Mouse (Mus musculus): ENCODE measurements around the gene Itgb2l. TPM values are rescaled to one million over a fixed set of nuclear protein-coding genes. Genes with fewer than 3 reads are reported as not detected.

Itgb2l gene
- polyA plus RNA-seq, 1 experiment from 2014 or later = not detected

GRCm38 (mm10) chr16:96381435-96381834 lies 62.0 kb downstream of the Itgb2l start:
- Histone ChIP-seq H3K27me3 (ENCODE audit: control insufficient read depth, insufficient read depth, low read length) (no peaks in the 10 kb centered on the region), H3K4me1 (ENCODE audit: control insufficient read depth in 2 of 2, insufficient read depth in 2 of 2, low read length in 2 of 2) (no peaks in the 10 kb centered on the region), H3K9me3 (ENCODE audit: control insufficient read depth, low read length) (no peaks in the 10 kb centered on the region), H3K9ac (ENCODE audit: low read length) (no peak overlapping the region), H3K27ac (replicated peaks in 1 of 2; ENCODE audit: control insufficient read depth in 1 of 2, insufficient read depth in 1 of 2, low read depth in 2 of 2, low read length in 2 of 2) (no peak overlapping the region), H3K36me3 (ENCODE audit: control insufficient read depth, insufficient read depth, low read length) (no peaks in the 10 kb centered on the region), H3K4me3 (ENCODE audit: control insufficient read depth in 1 of 2, insufficient read depth in 1 of 2, low read depth in 1 of 2, low read length in 2 of 2) (no peak overlapping the region), H3K4me2 (ENCODE audit: low read length) (no peak overlapping the region)
- no peak for ATAC-seq (ENCODE audit: insufficient number of reproducible peaks, insufficient read depth, low FRiP score, low read depth)
- WGBS = 87% methylated on average over 12 of the region's 12 CpGs

DNA sequence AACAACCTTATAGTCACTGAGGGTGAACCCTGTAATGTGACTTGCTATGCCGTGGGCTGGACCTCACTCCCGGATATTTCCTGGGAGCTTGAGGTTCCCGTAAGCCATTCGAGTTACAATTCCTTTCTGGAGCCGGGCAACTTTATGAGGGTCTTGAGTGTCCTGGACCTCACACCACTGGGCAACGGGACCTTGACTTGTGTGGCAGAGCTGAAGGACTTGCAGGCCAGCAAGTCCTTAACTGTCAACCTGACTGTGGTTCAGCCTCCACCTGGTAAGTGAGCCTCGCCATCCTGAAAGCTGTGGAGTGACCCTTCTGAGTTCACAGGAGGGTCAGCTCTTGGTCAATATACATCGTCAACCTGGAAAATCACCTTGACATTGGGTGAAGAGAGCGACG lies 65.3 kb downstream of the Itgb2l start:
- 87% methylated on average over 10 of the region's 10 CpGs for WGBS
- Histone ChIP-seq H3K4me2 (ENCODE audit: low read length) (no peak overlapping the region), H3K9me3 (ENCODE audit: control insufficient read depth, low read length) (no peaks in the 10 kb centered on the region), H3K4me3 (ENCODE audit: control insufficient read depth in 1 of 2, insufficient read depth in 1 of 2, low read depth in 1 of 2, low read length in 2 of 2) (no peak overlapping the region), H3K27ac (replicated peaks in 1 of 2; ENCODE audit: control insufficient read depth in 1 of 2, insufficient read depth in 1 of 2, low read depth in 2 of 2, low read length in 2 of 2) (no peak overlapping the region), H3K36me3 (ENCODE audit: control insufficient read depth, insufficient read depth, low read length) (no peaks in the 10 kb centered on the region), H3K9ac (ENCODE audit: low read length) (no peak overlapping the region), H3K27me3 (ENCODE audit: control insufficient read depth, insufficient read depth, low read length) (no peaks in the 10 kb centered on the region), H3K4me1 (ENCODE audit: control insufficient read depth in 2 of 2, insufficient read depth in 2 of 2, low read length in 2 of 2) (no peaks in the 10 kb centered on the region)
- ATAC-seq (ENCODE audit: insufficient number of reproducible peaks, insufficient read depth, low FRiP score, low read depth) = no peak

DNA sequence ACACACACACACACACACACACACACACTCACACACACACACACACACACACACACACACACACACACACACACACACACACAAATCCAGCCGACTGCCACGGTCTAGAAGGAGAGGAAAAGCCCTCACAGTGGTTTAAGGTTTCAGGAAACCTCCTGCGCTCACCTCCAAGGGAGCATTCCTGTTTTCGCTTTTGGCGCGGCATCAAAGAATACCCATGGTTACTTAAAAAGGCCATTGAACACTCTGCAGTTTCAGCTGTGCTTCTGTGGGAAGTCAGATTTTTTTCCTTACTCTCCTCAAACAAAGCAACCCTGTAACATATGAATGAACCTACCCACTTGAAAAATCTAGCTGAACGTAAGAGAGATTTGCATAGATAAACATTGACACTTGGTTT lies 67.1 kb downstream of the Itgb2l start:
- Histone ChIP-seq H3K27me3 (ENCODE audit: control insufficient read depth, insufficient read depth, low read length) (no peaks in the 10 kb centered on the region), H3K4me3 (ENCODE audit: control insufficient read depth in 1 of 2, insufficient read depth in 1 of 2, low read depth in 1 of 2, low read length in 2 of 2) (no peak overlapping the region), H3K4me1 (ENCODE audit: control insufficient read depth in 2 of 2, insufficient read depth in 2 of 2, low read length in 2 of 2) (peaks cover 0 to 7% of the 10 kb centered on the region in 2 experiments; a peak in 2 of 4 replicates), H3K27ac (replicated peaks in 1 of 2; ENCODE audit: control insufficient read depth in 1 of 2, insufficient read depth in 1 of 2, low read depth in 2 of 2, low read length in 2 of 2) (no peak overlapping the region), H3K36me3 (ENCODE audit: control insufficient read depth, insufficient read depth, low read length) (no peaks in the 10 kb centered on the region), H3K9ac (ENCODE audit: low read length) (no peak overlapping the region), H3K4me2 (ENCODE audit: low read length) (no peak overlapping the region), H3K9me3 (ENCODE audit: control insufficient read depth, low read length) (no peaks in the 10 kb centered on the region)
- no peak for ATAC-seq (ENCODE audit: insufficient number of reproducible peaks, insufficient read depth, low FRiP score, low read depth)
- 22% methylated on average over 7 of the region's 7 CpGs for WGBS

DNA sequence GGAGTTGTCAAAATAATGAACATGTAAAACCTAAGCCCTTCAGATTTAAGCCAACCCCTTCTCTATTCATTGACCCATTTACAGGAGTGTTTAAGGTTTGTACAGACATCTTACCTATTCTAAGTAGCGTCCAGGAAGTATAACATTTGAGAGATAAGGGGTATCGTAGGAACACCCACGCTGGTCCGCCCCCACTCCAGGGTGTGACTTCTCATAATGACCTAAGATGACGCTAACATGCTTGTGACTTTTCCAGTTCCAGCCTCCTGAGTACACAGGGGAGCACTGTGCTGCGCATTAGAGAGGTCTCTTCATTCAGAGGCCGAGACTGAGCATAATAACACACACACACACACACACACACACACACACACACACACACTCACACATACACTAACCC lies 67.9 kb downstream of the Itgb2l start:
- 84% methylated on average over 7 of the region's 7 CpGs for WGBS
- Histone ChIP-seq H3K9ac (ENCODE audit: low read length) (no peak overlapping the region), H3K9me3 (ENCODE audit: control insufficient read depth, low read length) (no peaks in the 10 kb centered on the region), H3K4me2 (ENCODE audit: low read length) (no peak overlapping the region), H3K36me3 (ENCODE audit: control insufficient read depth, insufficient read depth, low read length) (no peaks in the 10 kb centered on the region), H3K4me3 (ENCODE audit: control insufficient read depth in 1 of 2, insufficient read depth in 1 of 2, low read depth in 1 of 2, low read length in 2 of 2) (no peak overlapping the region), H3K27ac (replicated peaks in 1 of 2; ENCODE audit: control insufficient read depth in 1 of 2, insufficient read depth in 1 of 2, low read depth in 2 of 2, low read length in 2 of 2) (no peak overlapping the region), H3K4me1 (ENCODE audit: control insufficient read depth in 2 of 2, insufficient read depth in 2 of 2, low read length in 2 of 2) (peaks cover 0 to 7% of the 10 kb centered on the region in 2 experiments; a peak in 2 of 4 replicates), H3K27me3 (ENCODE audit: control insufficient read depth, insufficient read depth, low read length) (no peaks in the 10 kb centered on the region)
- ATAC-seq (ENCODE audit: insufficient number of reproducible peaks, insufficient read depth, low FRiP score, low read depth) = no peak

GRCm38 (mm10) chr16:96372752-96373118 lies 70.7 kb downstream of the Itgb2l start:
- Histone ChIP-seq H3K27ac (replicated peaks in 1 of 2; ENCODE audit: control insufficient read depth in 1 of 2, insufficient read depth in 1 of 2, low read depth in 2 of 2, low read length in 2 of 2) (no peak overlapping the region), H3K9ac (ENCODE audit: low read length) (no peak overlapping the region), H3K4me1 (ENCODE audit: control insufficient read depth in 2 of 2, insufficient read depth in 2 of 2, low read length in 2 of 2) (peaks cover 4 to 10% of the 10 kb centered on the region in 2 experiments; a peak in 2 of 4 replicates), H3K4me3 (ENCODE audit: control insufficient read depth in 1 of 2, insufficient read depth in 1 of 2, low read depth in 1 of 2, low read length in 2 of 2) (no peak overlapping the region), H3K36me3 (ENCODE audit: control insufficient read depth, insufficient read depth, low read length) (no peaks in the 10 kb centered on the region), H3K9me3 (ENCODE audit: control insufficient read depth, low read length) (no peaks in the 10 kb centered on the region), H3K4me2 (ENCODE audit: low read length) (no peak overlapping the region), H3K27me3 (ENCODE audit: control insufficient read depth, insufficient read depth, low read length) (no peaks in the 10 kb centered on the region)
- 80% methylated on average over 8 of the region's 8 CpGs for WGBS
- ATAC-seq (ENCODE audit: insufficient number of reproducible peaks, insufficient read depth, low FRiP score, low read depth) = no peak

Other genes with a start within 250 kb of the Itgb2l start
- gene Sh3bgr, start 243.2 kb downstream of the Itgb2l start, polyA plus RNA-seq (2014; fragmentation: Nextera tagmentation; extraction: Ambion mirVana) = 487 and 508 TPM in 2 replicates
- gene B3galt5, start 207.8 kb downstream of the Itgb2l start, polyA plus RNA-seq (2014; fragmentation: Nextera tagmentation; extraction: Ambion mirVana) = 0.04 TPM in 1 of 2 replicates, not detected in the other
- gene Pcp4, start 24.0 kb upstream of the Itgb2l start, polyA plus RNA-seq (2014; fragmentation: Nextera tagmentation; extraction: Ambion mirVana) = 1.7 and 2.7 TPM in 2 replicates

All from heart, embryonic 14.5 days (tissue).